Mouse (Mus musculus) liver, postnatal 0 days (tissue): ENCODE measurements at regions not wholly inside any gene's neighbourhood (a gene's known extent, or its start where the extent isn't known, plus 50 kb on each side); places are given as distances from the start of the nearest gene placed in this dataset.

Experiments
- CTCF ChIP-seq: sonication (generic); IDR thresholded peaks from 2 replicates; pipeline ENCODE4 v1.5.1; 2016; ENCODE audit warnings: antibody characterized with exemption, low read depth
- EP300 ChIP-seq: IDR thresholded peaks from 2 replicates; pipeline ENCODE4 v1.6.1; 2016; ENCODE audit warnings: antibody characterized with exemption, low read depth, mild to moderate bottlenecking

GRCm38 (mm10) chr6:6387571-6387970 is 170.6 kb upstream of the Slc25a13 start:
- TF ChIP-seq CTCF (no peak), EP300 (no peak)
